Mouse (Mus musculus) liver, embryonic 14.5 days (tissue): ENCODE measurements around the gene Ccdc188.

ENCODE experiments used
- CTCF ChIP-seq: IDR thresholded peaks from 2 replicates; pipeline ENCODE4 v1.5.1; 2016; ENCODE audit warnings: antibody characterized with exemption, low read depth, control low read depth
- EP300 ChIP-seq: IDR thresholded peaks from 2 replicates; pipeline ENCODE4 v1.6.1; 2016; ENCODE audit warnings: antibody characterized with exemption, low read depth

DNA sequence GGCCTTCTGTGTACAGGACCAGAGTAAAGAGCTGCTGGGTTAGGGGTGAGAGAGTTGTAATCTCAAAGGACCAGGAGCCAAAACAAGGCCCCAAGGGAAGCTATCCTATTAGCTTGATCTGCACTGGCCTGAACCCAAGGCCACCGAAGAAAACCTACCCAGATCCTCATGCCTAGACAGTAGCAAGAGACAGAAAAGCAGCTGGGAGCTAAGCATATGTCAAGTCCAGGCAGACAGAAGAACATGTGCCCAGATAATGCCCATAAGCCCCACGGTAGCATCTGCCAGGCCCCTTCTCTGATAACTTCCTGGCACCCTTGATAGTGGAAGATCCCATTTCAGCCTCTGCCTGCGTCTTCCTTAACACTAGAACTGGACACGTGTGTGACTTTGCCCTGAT, 30.9 kb upstream of the Ccdc188 start:
- TF ChIP-seq CTCF (no peak), EP300 (no peak)
